Mouse (Mus musculus) hindbrain, embryonic 11.5 days (tissue): ENCODE results near the gene Olfr600. TPM values are rescaled to one million over a fixed set of nuclear protein-coding genes. Genes with fewer than 3 reads are reported as not detected.
"Not testable (repeated sequence)": the region's sequence is repeated elsewhere in the genome, so short reads cannot be mapped to it uniquely, and the experiment has no call there.

Source experiments
- ATAC-seq: fragments of 200-750 bp; cut with Nextera tagmentation; 2 replicates; pipeline ENCODE4 v1.8.0; 2017; ENCODE audit warnings: mild to moderate bottlenecking, moderate TSS enrichment, moderate library complexity; ENCODE audit not compliant: low FRiP score
- DNase-seq: peaks from one replicate; pipeline ENCODE4 v3.0.0-alpha.2; 2015; ENCODE audit warnings: low spot score
- H3K27ac ChIP-seq: fragments of 300-500 bp; sonication (generic); 2 replicates; pipeline ENCODE4 v1.5.1; 2014; ENCODE audit warnings: mild to moderate bottlenecking, low read depth, low read length
- H3K27me3 ChIP-seq: fragments of 300-500 bp; sonication (generic); 2 replicates; pipeline ENCODE4 v1.6.1; 2014; ENCODE audit warnings: mild to moderate bottlenecking, low read length, moderate library complexity, mixed read lengths; ENCODE audit not compliant: control insufficient read depth, insufficient read depth
- H3K36me3 ChIP-seq: fragments of 300-500 bp; sonication (generic); 2 replicates; pipeline ENCODE4 v1.6.1; 2014; ENCODE audit warnings: mild to moderate bottlenecking, low read length, moderate library complexity, mixed read lengths; ENCODE audit not compliant: control insufficient read depth, insufficient read depth
- H3K4me1 ChIP-seq: fragments of 300-500 bp; sonication (generic); replicated peaks from 2 replicates; pipeline ENCODE4 v1.6.1; 2014; ENCODE audit warnings: low read length, mixed read lengths; ENCODE audit not compliant: control insufficient read depth, insufficient read depth
- H3K4me2 ChIP-seq: fragments of 300-500 bp; sonication (generic); replicated peaks from 2 replicates; pipeline ENCODE4 v1.6.1; 2014; ENCODE audit warnings: mild to moderate bottlenecking, low read depth, low read length
- H3K4me3 ChIP-seq: fragments of 300-500 bp; sonication (generic); 2 replicates; pipeline ENCODE4 v1.5.1; 2014; ENCODE audit warnings: low read depth, low read length
- H3K9ac ChIP-seq: fragments of 300-500 bp; sonication (generic); 2 replicates; pipeline ENCODE4 v1.6.1; 2014; ENCODE audit warnings: low read depth, low read length
- H3K9me3 ChIP-seq: fragments of 300-500 bp; sonication (generic); 2 replicates; pipeline ENCODE4 v1.6.1; 2016; ENCODE audit warnings: low read length; ENCODE audit not compliant: control insufficient read depth
- WGBS: fragments of 180-500 bp; shearing (Covaris S2); extraction: QIAGEN DNeasy Blood & Tissue Kit; methylation state at CpG from one replicate; pipeline ENCODE4 v1.1.7; 2014; 5-methylcytosine and 5-hydroxymethylcytosine counted together
- polyA plus RNA-seq: library from polyadenylated mRNA; unstranded; fragments of >200 nt; fragmentation: Nextera tagmentation; extraction: Ambion mirVana; gene quantifications from 2 replicates; pipeline ENCODE4 v1.2.1, GENCODE M21; 2014

The Olfr600 gene
- not detected in 2 replicates for polyA plus RNA-seq

DNA sequence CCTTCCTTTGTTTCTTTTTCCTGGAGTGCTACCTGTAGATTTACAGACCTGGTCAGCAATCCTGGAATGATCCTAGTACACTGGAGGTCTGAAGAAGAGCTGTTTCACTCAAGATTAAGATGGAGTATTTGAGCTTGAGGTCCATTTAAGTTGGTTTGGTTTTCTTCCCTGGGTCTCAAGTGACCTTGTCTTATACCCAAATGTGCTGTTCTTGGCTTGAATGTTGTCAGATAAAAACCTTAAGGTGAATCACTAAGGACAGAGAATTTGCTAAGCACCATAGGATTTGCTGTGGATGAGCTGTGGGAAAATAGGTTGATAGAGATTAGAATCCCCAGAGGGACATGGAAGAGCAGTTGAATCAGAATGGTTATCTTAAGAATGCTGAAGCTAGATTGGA, at the start of gene Olfr600:
TSS of gene Olfr600 (minus strand) at position 101 of the 400 bp plus-strand sequence.
- H3K4me3 ChIP-seq = no peak within 1 kb of the TSS
- H3K9me3 ChIP-seq = no peaks in the 10 kb centered on the region
- H3K27ac ChIP-seq = no peak within 1 kb of the TSS
- H3K27me3 ChIP-seq = no peaks in the 10 kb centered on the region
- no peaks in the 10 kb centered on the region for H3K36me3 ChIP-seq
- no peaks in the 10 kb centered on the region for H3K4me1 ChIP-seq
- no peak within 1 kb of the TSS for H3K9ac ChIP-seq
- H3K4me2 ChIP-seq = no peak within 1 kb of the TSS
- DNase-seq (no peak), ATAC-seq (no peak)

DNA sequence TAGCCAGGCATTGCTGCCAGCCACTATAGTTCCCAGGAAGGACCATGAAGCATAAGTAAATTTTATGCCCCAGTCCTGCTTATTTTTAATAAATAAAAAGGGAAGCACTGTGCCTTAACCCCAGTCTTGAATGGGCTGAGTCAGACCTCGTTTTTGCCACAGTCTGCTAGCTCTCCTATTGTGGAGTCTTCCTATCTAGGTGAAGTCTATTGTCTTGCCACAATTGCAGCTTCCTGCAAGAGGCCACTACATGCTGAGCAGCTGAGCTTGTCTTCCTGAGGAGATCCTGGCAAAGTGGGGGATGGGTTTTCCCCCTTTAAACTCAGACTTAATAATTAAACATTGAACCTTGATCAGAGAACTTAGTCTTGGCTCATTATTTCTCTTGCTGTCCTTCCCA, 49.5 kb upstream of the Olfr600 start:
- 0% methylated on average over 1 of the region's 1 CpGs for WGBS
- Histone ChIP-seq H3K4me1 (no peaks in the 10 kb centered on the region), H3K36me3 (no peaks in the 10 kb centered on the region), H3K9ac (no peak overlapping the region), H3K27ac (no peak overlapping the region), H3K4me2 (no peak overlapping the region), H3K27me3 (no peaks in the 10 kb centered on the region), H3K9me3 (no peaks in the 10 kb centered on the region), H3K4me3 (no peak overlapping the region)
- ATAC-seq (no peak), DNase-seq (no peak)

DNA sequence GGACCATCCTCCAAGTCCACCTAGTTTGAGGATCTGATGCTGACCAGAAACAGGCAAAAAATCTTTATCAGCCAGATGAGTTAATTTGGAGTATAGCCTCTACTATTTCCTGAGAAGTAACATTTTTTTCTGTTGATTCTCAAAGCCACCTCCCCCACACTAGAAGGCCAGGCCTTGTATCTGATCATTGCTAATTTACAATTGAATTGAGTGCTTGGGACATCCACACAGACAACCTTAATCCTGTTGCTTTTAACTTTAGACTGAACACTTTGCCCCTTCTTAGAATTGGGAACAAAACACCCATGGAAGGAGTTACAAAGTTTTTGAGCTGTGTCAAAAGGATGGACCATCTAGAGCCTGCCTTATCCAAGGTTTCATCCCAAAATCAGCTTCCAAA, 48.3 kb upstream of the Olfr600 start:
- Histone ChIP-seq H3K27me3 (no peaks in the 10 kb centered on the region), H3K27ac (no peak overlapping the region), H3K9me3 (no peaks in the 10 kb centered on the region), H3K4me1 (no peaks in the 10 kb centered on the region), H3K36me3 (no peaks in the 10 kb centered on the region), H3K4me2 (no peak overlapping the region), H3K9ac (no peak overlapping the region), H3K4me3 (no peak overlapping the region)
- DNase-seq = no peak
- ATAC-seq = no peak

DNA sequence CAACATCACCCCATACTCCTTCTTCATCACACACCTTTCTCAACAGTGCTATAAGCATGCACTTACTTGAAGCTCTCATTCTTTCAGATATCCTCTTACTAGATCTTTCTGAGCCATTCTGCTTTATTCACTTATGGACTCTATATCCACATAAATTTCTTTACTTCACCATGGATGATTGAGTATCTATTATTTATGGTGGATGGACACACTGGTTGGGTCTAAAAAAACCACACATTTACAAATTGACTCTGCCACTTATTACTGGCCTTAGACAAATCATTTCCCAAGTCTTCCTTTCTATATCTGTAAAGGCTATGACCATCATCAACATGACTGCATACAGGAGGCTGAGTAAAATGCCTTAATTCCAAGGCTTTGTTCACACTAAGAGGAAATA, 36.6 kb upstream of the Olfr600 start, which contains the start of gene Olfr603:
TSS of gene Olfr603 (minus strand) at position 101 of the 400 bp plus-strand sequence.
- Histone ChIP-seq H3K36me3 (no peaks in the 10 kb centered on the region), H3K4me2 (no peak within 1 kb of the TSS), H3K9me3 (no peaks in the 10 kb centered on the region), H3K4me3 (no peak within 1 kb of the TSS), H3K4me1 (no peaks in the 10 kb centered on the region), H3K27me3 (no peaks in the 10 kb centered on the region), H3K27ac (no peak within 1 kb of the TSS), H3K9ac (no peak within 1 kb of the TSS)
- DNase-seq (no peak), ATAC-seq (no peak)

DNA sequence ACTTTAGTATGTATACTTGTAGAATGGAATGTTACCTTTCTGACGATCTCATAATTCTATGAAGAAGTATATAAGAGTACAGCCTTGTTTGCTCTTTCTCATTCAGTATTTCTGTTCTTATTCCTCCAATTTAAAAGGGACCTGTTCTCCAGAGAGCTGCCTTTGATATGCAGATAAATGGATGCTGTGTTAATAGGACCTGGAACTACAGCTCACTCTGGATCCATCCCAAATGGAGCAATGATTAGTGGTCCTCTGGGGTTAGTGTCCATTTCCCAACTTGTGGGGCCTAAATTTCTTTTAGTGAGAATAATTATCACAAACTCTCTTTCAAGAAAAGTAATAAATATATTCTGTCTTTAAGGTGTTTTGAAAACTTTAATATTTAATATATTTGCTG, 13.1 kb upstream of the Olfr600 start, which contains the start of gene Olfr601:
TSS of gene Olfr601 (minus strand) at position 101 of the 400 bp plus-strand sequence.
- 91% methylated on average over 1 of the region's 1 CpGs for WGBS
- H3K9ac ChIP-seq = no peak within 1 kb of the TSS

DNA sequence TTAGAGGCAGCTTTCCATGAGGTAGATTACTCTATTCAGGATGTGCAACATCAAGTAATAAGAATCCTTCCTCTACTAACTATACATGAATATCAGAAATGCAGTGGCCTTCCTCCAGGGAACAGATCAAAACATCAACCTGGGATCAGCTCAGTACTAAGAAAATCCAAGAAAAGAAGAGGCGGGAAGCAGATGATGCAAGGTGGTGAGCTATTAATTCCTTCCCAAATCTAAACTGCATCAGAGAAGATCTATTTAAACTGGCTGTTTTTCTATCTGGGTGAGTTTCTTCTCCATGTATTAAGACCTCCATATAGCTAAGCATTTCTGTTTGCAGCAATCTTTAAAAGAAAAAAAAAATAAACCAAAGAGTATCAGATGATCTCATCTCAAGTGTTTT, 13.9 kb downstream of the Olfr600 start, which contains the start of gene Olfr599:
TSS of gene Olfr599 (plus strand) at position 301 of the 400 bp plus-strand sequence.
- Histone ChIP-seq H3K27me3 (no peaks in the 10 kb centered on the region), H3K4me1 (no peaks in the 10 kb centered on the region), H3K27ac (no peak within 1 kb of the TSS), H3K4me3 (no peak within 1 kb of the TSS), H3K9ac (no peak within 1 kb of the TSS), H3K36me3 (no peaks in the 10 kb centered on the region), H3K9me3 (no peaks in the 10 kb centered on the region), H3K4me2 (no peak within 1 kb of the TSS)
- no peak for DNase-seq
- 92% methylated on average over 1 of the region's 1 CpGs for WGBS
- ATAC-seq = no peak

More for the DNA sequence above, 13.1 kb upstream of the Olfr600 start, which contains the start of gene Olfr601:
- Histone ChIP-seq H3K36me3 (no peaks in the 10 kb centered on the region), H3K27ac (no peak within 1 kb of the TSS), H3K4me2 (no peak within 1 kb of the TSS), H3K27me3 (no peaks in the 10 kb centered on the region), H3K9me3 (no peaks in the 10 kb centered on the region), H3K4me3 (no peak within 1 kb of the TSS), H3K4me1 (no peaks in the 10 kb centered on the region)
- DNase-seq (no peak), ATAC-seq (no peak)

DNA sequence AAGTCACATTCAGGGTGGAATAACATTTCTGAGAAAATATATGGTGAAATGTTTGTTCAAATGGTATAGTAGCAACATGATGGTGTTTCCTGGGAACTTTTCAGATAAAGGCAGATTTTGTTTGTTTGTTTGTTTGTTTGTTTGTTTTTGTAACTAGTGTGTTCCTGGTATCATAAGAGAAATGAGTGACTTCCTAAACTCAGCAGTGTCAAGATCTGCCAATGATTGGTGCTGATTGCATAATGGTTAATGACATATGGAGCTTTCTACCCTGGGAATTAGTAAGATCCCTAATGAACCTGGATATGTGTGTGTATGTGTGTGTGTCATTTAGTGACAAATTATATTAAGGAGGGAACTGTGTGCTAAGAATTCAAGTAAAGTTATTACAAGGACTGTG, 26.2 kb downstream of the Olfr600 start, which contains the start of gene Olfr598:
TSS of gene Olfr598 (plus strand) at position 301 of the 400 bp plus-strand sequence.
- Histone ChIP-seq H3K9ac (no peak within 1 kb of the TSS), H3K4me1 (no peaks in the 10 kb centered on the region), H3K36me3 (no peaks in the 10 kb centered on the region), H3K9me3 (no peaks in the 10 kb centered on the region), H3K27me3 (no peaks in the 10 kb centered on the region), H3K4me3 (no peak within 1 kb of the TSS), H3K4me2 (no peak within 1 kb of the TSS), H3K27ac (no peak within 1 kb of the TSS)
- DNase-seq (no peak), ATAC-seq (no peak)

DNA sequence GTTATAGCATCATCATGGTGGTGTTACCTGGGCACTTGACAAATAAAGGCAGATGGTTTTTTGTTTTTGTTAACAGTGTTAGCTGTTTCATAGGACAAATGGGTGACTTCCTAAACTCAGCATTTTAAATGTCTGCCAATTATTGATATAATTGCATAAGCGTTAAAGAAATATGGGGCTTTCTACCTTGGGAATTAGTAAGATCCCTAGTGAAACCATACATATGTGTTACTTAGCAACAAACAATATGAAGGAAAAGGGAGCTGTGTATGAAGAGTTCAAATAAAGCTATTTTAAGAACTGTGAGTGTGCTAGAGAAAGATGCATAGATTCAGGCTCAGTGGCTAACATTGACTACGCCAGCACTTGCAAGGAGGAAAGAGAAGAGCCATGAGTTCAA, 33.5 kb downstream of the Olfr600 start, which contains the start of gene Olfr597:
TSS of gene Olfr597 (plus strand) at position 301 of the 400 bp plus-strand sequence.
- 91% methylated on average over 2 of the region's 2 CpGs for WGBS
- H3K36me3 ChIP-seq, DNase-seq, H3K27ac ChIP-seq, H3K9ac ChIP-seq, H3K4me3 ChIP-seq, H3K9me3 ChIP-seq, H3K4me2 ChIP-seq, H3K27me3 ChIP-seq, H3K4me1 ChIP-seq, ATAC-seq: not testable (repeated sequence)

DNA sequence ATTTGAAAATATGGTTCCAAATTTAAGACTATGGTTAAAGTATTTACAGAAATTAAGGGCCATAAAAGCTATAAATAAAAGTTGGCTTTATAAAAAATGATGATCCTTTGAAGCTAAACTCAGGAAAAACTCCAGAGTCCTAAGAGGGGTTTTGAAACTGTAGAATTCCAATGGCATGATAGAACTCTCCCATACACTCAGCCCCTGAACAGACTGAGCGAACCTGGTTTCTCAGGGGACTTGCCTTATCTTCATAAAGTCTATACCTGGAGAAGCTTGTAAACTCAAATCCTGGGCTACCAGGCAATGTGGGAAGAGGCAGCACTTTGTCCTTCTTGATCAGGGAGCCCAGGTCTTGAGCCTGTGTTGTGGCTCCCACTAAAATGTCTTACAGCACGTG, 44.1 kb downstream of the Olfr600 start, which contains the start of gene Olfr596:
TSS of gene Olfr596 (plus strand) at position 301 of the 400 bp plus-strand sequence.
- H3K4me1 ChIP-seq, H3K9me3 ChIP-seq, DNase-seq, ATAC-seq, H3K27me3 ChIP-seq, H3K36me3 ChIP-seq, H3K9ac ChIP-seq, H3K4me2 ChIP-seq, H3K27ac ChIP-seq, H3K4me3 ChIP-seq: not testable (repeated sequence)
- WGBS = 94% methylated on average over 2 of the region's 2 CpGs
